Comparison of ENCODE assay signal across 9 mouse cellular contexts in genomic region chr11:76893570-76893969, GRCm38 (mm10). TPM values are rescaled to one million over a fixed set of nuclear protein-coding genes. Genes with fewer than 3 reads are reported as not detected.
A peak's percentile ranks its signal among the peaks of the same experiment; 100 is the strongest.
DNase-seq lines count a peak whose midpoint lies in the region; ATAC-seq and TF ChIP-seq lines count a peak whose summit lies in the region.
"Had no signal": no experiment of that assay in that cellular context is flagged by ENCODE, and none has a peak within 500 bp of the region (broad histone marks: within the 10 kb centered on the region; RNA-seq: fewer than 3 reads in every experiment).

No protein-coding gene starts in this region.

- peak; percentile 44 for TF ChIP-seq CTCF in heart, adult 2 months (IDR thresholded peaks at IDR 0.05)

- no peak for TF ChIP-seq POLR2A in heart, adult 2 months (IDR thresholded peaks at IDR 0.05; ENCODE audit: insufficient read depth, low read depth, low read length)

- H3K9ac ChIP-seq in heart, adult 2 months (ENCODE audit: low read depth, low read length): no peak overlapping the region
- 0 out of 2 replicates have a peak overlapping the region, but pooled peaks have one; percentile 7 for H3K9ac ChIP-seq in kidney, embryonic 14.5 days (ENCODE audit: low read depth, low read length)
- H3K9ac ChIP-seq in midbrain, embryonic 16.5 days (ENCODE audit: low read depth, low read length): no peak overlapping the region

- no peaks in the 10 kb centered on the region for H3K9me3 ChIP-seq in kidney, embryonic 14.5 days (ENCODE audit: control insufficient read depth, low read length)
- H3K9me3 ChIP-seq in midbrain, embryonic 16.5 days (replicated peaks; ENCODE audit: control insufficient read depth, low read length, poor library complexity, severe bottlenecking): no peaks in the 10 kb centered on the region

- peaks cover 5% of the 10 kb centered on the region for H3K36me3 ChIP-seq in heart, adult 2 months (ENCODE audit: control insufficient read depth, insufficient read depth, low read length)
- H3K36me3 ChIP-seq in kidney, embryonic 14.5 days (ENCODE audit: control insufficient read depth, insufficient read depth, low read length): no peaks in the 10 kb centered on the region
- no peaks in the 10 kb centered on the region for H3K36me3 ChIP-seq in midbrain, embryonic 16.5 days (ENCODE audit: control insufficient read depth, insufficient read depth, low read length)

- H3K4me2 ChIP-seq in kidney, embryonic 14.5 days (replicated peaks; ENCODE audit: low read depth, low read length): no peak overlapping the region; the same call in 1 of the 2 replicates
- no peak overlapping the region for H3K4me2 ChIP-seq in midbrain, embryonic 16.5 days (ENCODE audit: low read length)

- 25% methylated on average over 4 of the region's 4 CpGs for WGBS in heart, adult 2 months
- 5% methylated on average over 4 of the region's 4 CpGs for WGBS in kidney, embryonic 14.5 days
- 54% methylated on average over 4 of the region's 4 CpGs for WGBS in midbrain, embryonic 16.5 days

- intact Hi-C loops in heart, adult 2 months (cut with DNase I): loop anchor here (5.0 kb wide), 1 partner anchor 216 kb away; the partner anchor contains the start of gene Trarg1

- H3K79me2 ChIP-seq in heart, adult 2 months (replicated peaks; ENCODE audit: control insufficient read depth, insufficient read depth, low read length): no peaks in the 10 kb centered on the region

- DNase-seq in heart, adult 2 months: peak; percentile 63 to 72
- DNase-seq in lung, postnatal 10 days: peak; percentile 82
- DNase-seq in thymus, postnatal 36 days: no peak
- DNase-seq in thymus, postnatal 14 days: no peak
- no peak for DNase-seq in cerebellum, postnatal 10 days

- ATAC-seq in common myeloid progenitor, adult 5-6 weeks (replicated peaks; ENCODE audit: low read depth, poor library complexity, severe bottlenecking): 0 out of 2 replicates have a peak, but pooled peaks have one; percentile 17
- ATAC-seq in kidney, embryonic 14.5 days (ENCODE audit: low FRiP score, low TSS enrichment): peak; percentile 67
- ATAC-seq in midbrain, embryonic 16.5 days: no peak
- ATAC-seq: hindbrain, postnatal 0 days had no signal

- no peak overlapping the region for H3K4me3 ChIP-seq in heart, adult 2 months
- no peak overlapping the region for H3K4me3 ChIP-seq in kidney, embryonic 14.5 days (ENCODE audit: low read length)
- H3K4me3 ChIP-seq in midbrain, embryonic 16.5 days (ENCODE audit: low read depth, low read length): no peak overlapping the region

- H3K27ac ChIP-seq in heart, adult 2 months: peak overlapping the region; percentile 73
- H3K27ac ChIP-seq in kidney, embryonic 14.5 days (ENCODE audit: low read depth, low read length): peak overlapping the region; percentile 73
- H3K27ac ChIP-seq in midbrain, embryonic 16.5 days (ENCODE audit: low read length): no peak overlapping the region
- H3K27ac ChIP-seq: hindbrain, postnatal 0 days had no signal

- H3K4me1 ChIP-seq in heart, adult 2 months (ENCODE audit: control insufficient read depth, insufficient read depth, low read length): peaks cover 21% of the 10 kb centered on the region
- peaks cover 40% of the 10 kb centered on the region for H3K4me1 ChIP-seq in kidney, embryonic 14.5 days (ENCODE audit: control insufficient read depth, insufficient read depth, low read length)
- no peaks in the 10 kb centered on the region for H3K4me1 ChIP-seq in midbrain, embryonic 16.5 days (ENCODE audit: control insufficient read depth, insufficient read depth, low read length)

- H3K27me3 ChIP-seq in heart, adult 2 months (ENCODE audit: control insufficient read depth, insufficient read depth, low read length): no peaks in the 10 kb centered on the region
- no peaks in the 10 kb centered on the region for H3K27me3 ChIP-seq in kidney, embryonic 14.5 days (ENCODE audit: control insufficient read depth, insufficient read depth, low read length)
- no peaks in the 10 kb centered on the region for H3K27me3 ChIP-seq in midbrain, embryonic 16.5 days (ENCODE audit: control insufficient read depth, insufficient read depth, low read depth, low read length)

- peak; percentile 62; the same call in 1 of the 2 replicates for TF ChIP-seq EP300 in heart, adult 2 months (IDR thresholded peaks at IDR 0.05; ENCODE audit: insufficient read depth, low read depth, low read length)

RNA-seq across cellular contexts. Expression of gene Tmigd1, which starts 8.4 kb away (rescaled TPM):
- total RNA-seq in common myeloid progenitor, adult 5-6 weeks (2017): not detected in 2 replicates
- total RNA-seq in heart, adult 2 months (2021): under 1 TPM; 0.47 to 0.57 TPM
- 0.16 and 0.20 TPM in 2 replicates for polyA plus RNA-seq in heart, adult 2 months (2012; rRNA removed)
- polyA plus RNA-seq in kidney, embryonic 14.5 days (2014; fragmentation: Nextera tagmentation; extraction: Ambion mirVana): 0.74 and 0.89 TPM in 2 replicates
- not detected in 2 replicates for polyA plus RNA-seq in midbrain, embryonic 16.5 days (2015; fragmentation: Nextera tagmentation; extraction: Ambion mirVana)
- polyA plus RNA-seq: hindbrain, postnatal 0 days had no signal

RNA-seq across cellular contexts. Expression of gene Blmh, which starts 31.0 kb away (rescaled TPM):
- total RNA-seq in common myeloid progenitor, adult 5-6 weeks (2017): 192 and 213 TPM in 2 replicates
- 10 to 100 TPM; 27.6 to 32.7 TPM for total RNA-seq in heart, adult 2 months (2021)
- polyA plus RNA-seq in heart, adult 2 months (2012; rRNA removed): 12.9 and 18.4 TPM in 2 replicates
- 136 and 160 TPM in 2 replicates for polyA plus RNA-seq in kidney, embryonic 14.5 days (2014; fragmentation: Nextera tagmentation; extraction: Ambion mirVana)
- 139 and 151 TPM in 2 replicates for polyA plus RNA-seq in midbrain, embryonic 16.5 days (2015; fragmentation: Nextera tagmentation; extraction: Ambion mirVana)

RNA-seq across cellular contexts. Expression of gene Cpd, which starts 46.8 kb away (rescaled TPM):
- total RNA-seq in common myeloid progenitor, adult 5-6 weeks (2017): 11.6 and 11.8 TPM in 2 replicates
- 10 to 100 TPM; 34.8 to 39.7 TPM for total RNA-seq in heart, adult 2 months (2021)
- 16.8 and 34.5 TPM in 2 replicates for polyA plus RNA-seq in heart, adult 2 months (2012; rRNA removed)
- 22.1 and 35.0 TPM in 2 replicates for polyA plus RNA-seq in kidney, embryonic 14.5 days (2014; fragmentation: Nextera tagmentation; extraction: Ambion mirVana)
- polyA plus RNA-seq in midbrain, embryonic 16.5 days (2015; fragmentation: Nextera tagmentation; extraction: Ambion mirVana): 6.1 and 6.2 TPM in 2 replicates

Comparison
In these comparisons a context has a peak if more than half of its experiments do, and no peak if none do; other contexts are left out.
1. DNase-seq: peak in heart, adult 2 months (2 of 2) and lung, postnatal 10 days (single experiment); none in thymus, postnatal 36 days (0 of 2), thymus, postnatal 14 days (single experiment) and cerebellum, postnatal 10 days (0 of 2).